Mouse (Mus musculus) heart, embryonic 11.5 days (tissue): Measurements from ENCODE around the gene Cers5. TPM values are rescaled to one million over a fixed set of nuclear protein-coding genes. Genes with fewer than 3 reads are reported as not detected.
A peak's percentile ranks its signal among the peaks of the same experiment; 100 is the strongest.

ENCODE experiments used
- ATAC-seq: fragments of 200-750 bp; cut with Nextera tagmentation; replicated peaks from 2 replicates; pipeline ENCODE4 v1.8.0; 2017; ENCODE audit warnings: moderate library complexity; ENCODE audit not compliant: insufficient number of reproducible peaks, low FRiP score, low TSS enrichment
- H3K27ac ChIP-seq: fragments of 300-500 bp; sonication (generic); 2 replicates; pipeline ENCODE4 v1.5.1; 2014; ENCODE audit warnings: mild to moderate bottlenecking, low read depth, low read length
- H3K27me3 ChIP-seq: fragments of 300-500 bp; sonication (generic); 2 replicates; pipeline ENCODE4 v1.6.1; 2014; ENCODE audit warnings: mild to moderate bottlenecking, low read length, mixed read lengths; ENCODE audit not compliant: control insufficient read depth, insufficient read depth
- H3K36me3 ChIP-seq: fragments of 300-500 bp; sonication (generic); 2 replicates; pipeline ENCODE4 v1.6.1; 2014; ENCODE audit warnings: mild to moderate bottlenecking, low read length, moderate library complexity, mixed read lengths; ENCODE audit not compliant: control insufficient read depth, insufficient read depth
- H3K4me1 ChIP-seq: fragments of 300-500 bp; sonication (generic); 2 replicates; pipeline ENCODE4 v1.6.1; 2014; ENCODE audit warnings: low read length; ENCODE audit not compliant: control insufficient read depth, insufficient read depth
- H3K4me2 ChIP-seq: fragments of 300-500 bp; sonication (generic); 2 replicates; pipeline ENCODE4 v1.6.1; 2014; ENCODE audit warnings: mild to moderate bottlenecking, moderate library complexity
- H3K4me3 ChIP-seq: fragments of 300-500 bp; sonication (generic); 2 replicates; pipeline ENCODE4 v1.5.1; 2014; ENCODE audit warnings: low read depth, low read length
- H3K9ac ChIP-seq: fragments of 300-500 bp; sonication (generic); 2 replicates; pipeline ENCODE4 v1.6.1; 2014; ENCODE audit warnings: mild to moderate bottlenecking, low read depth, low read length, moderate library complexity
- H3K9me3 ChIP-seq: fragments of 300-500 bp; sonication (generic); replicated peaks from 2 replicates; pipeline ENCODE4 v1.6.1; 2016; ENCODE audit warnings: low read length; ENCODE audit not compliant: control insufficient read depth
- WGBS: fragments of 180-500 bp; shearing (Covaris S2); extraction: QIAGEN DNeasy Blood & Tissue Kit; methylation state at CpG from one replicate; pipeline ENCODE4 v1.1.7; 2014; ENCODE audit not compliant: insufficient replicate concordance; 5-methylcytosine and 5-hydroxymethylcytosine counted together
- polyA plus RNA-seq: library from polyadenylated mRNA; unstranded; fragments of >200 nt; fragmentation: Nextera tagmentation; extraction: Ambion mirVana; gene quantifications from 2 replicates; pipeline ENCODE4 v1.2.1, GENCODE M21; 2014

The Cers5 gene
- polyA plus RNA-seq, 1 experiment from 2014 or later, result 56.1 TPM

DNA sequence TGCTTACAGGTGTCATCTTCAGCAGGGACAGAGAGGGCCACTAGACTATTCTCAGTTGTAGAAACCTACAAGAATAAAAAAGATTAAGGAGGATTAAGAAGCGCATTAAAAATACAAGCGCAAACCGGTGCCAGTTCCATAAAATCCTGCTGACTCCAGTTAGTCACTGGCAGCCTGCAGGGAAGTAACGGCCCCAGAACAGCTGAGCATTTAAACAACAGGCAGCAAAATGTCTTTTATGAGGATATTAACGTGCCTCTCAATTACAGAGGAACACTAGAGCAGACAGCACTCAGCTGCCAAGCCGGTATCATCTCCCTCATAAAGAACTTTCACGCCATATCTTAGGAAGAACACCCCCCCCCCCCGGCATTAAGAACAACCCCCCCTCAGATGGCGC is 24.1 kb upstream of the Cers5 start:
- no peaks in the 10 kb centered on the region for H3K9me3 ChIP-seq
- H3K4me1 ChIP-seq, result no peaks in the 10 kb centered on the region
- peaks cover 29% of the 10 kb centered on the region for H3K36me3 ChIP-seq
- WGBS, result 78% methylated on average over 9 of the region's 9 CpGs
- no peaks in the 10 kb centered on the region for H3K27me3 ChIP-seq
- no peak overlapping the region for H3K4me2 ChIP-seq
- H3K27ac ChIP-seq, result no peak overlapping the region
- no peak for ATAC-seq
- H3K9ac ChIP-seq, result no peak overlapping the region
- no peak overlapping the region for H3K4me3 ChIP-seq

DNA sequence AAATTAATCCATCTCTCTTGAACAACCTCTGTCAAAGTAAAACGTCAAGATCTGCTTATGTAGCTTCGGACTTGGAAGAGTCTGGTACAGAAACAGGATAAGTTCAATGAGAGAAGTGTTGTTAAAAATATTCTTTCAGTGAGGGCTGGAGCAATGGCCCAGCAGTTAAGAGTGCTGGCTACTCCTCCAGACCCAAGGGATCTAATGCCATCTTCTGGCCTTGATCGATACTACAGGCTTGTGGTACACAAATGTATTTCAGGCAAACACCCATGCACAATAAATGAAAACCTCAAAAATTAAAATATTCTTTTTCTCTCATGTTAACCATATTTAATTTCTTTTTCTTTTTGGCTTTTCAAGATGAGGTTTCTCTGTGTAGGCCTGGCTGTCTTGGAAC is 23.4 kb upstream of the Cers5 start:
- H3K4me1 ChIP-seq, result no peaks in the 10 kb centered on the region
- H3K4me3 ChIP-seq, result no peak overlapping the region
- no peaks in the 10 kb centered on the region for H3K27me3 ChIP-seq
- no peak overlapping the region for H3K9ac ChIP-seq
- no peaks in the 10 kb centered on the region for H3K9me3 ChIP-seq
- peaks cover 33% of the 10 kb centered on the region for H3K36me3 ChIP-seq
- ATAC-seq, result no peak
- H3K4me2 ChIP-seq, result no peak overlapping the region
- no peak overlapping the region for H3K27ac ChIP-seq
- WGBS, result 76% methylated on average over 3 of the region's 3 CpGs

- no peak overlapping the region for H3K9ac ChIP-seq
- ATAC-seq, result no peak
- H3K4me1 ChIP-seq, result no peaks in the 10 kb centered on the region
- no peak overlapping the region for H3K27ac ChIP-seq
- no peak overlapping the region for H3K4me3 ChIP-seq
- H3K4me2 ChIP-seq, result no peak overlapping the region
- H3K9me3 ChIP-seq, result no peaks in the 10 kb centered on the region
- WGBS, result 86% methylated on average over 16 of the region's 16 CpGs
- H3K36me3 ChIP-seq, result peaks cover 31% of the 10 kb centered on the region
- H3K27me3 ChIP-seq, result no peaks in the 10 kb centered on the region
Observed at GRCm38 (mm10) chr15:99792221-99792815, 19.6 kb upstream of the Cers5 start.

DNA sequence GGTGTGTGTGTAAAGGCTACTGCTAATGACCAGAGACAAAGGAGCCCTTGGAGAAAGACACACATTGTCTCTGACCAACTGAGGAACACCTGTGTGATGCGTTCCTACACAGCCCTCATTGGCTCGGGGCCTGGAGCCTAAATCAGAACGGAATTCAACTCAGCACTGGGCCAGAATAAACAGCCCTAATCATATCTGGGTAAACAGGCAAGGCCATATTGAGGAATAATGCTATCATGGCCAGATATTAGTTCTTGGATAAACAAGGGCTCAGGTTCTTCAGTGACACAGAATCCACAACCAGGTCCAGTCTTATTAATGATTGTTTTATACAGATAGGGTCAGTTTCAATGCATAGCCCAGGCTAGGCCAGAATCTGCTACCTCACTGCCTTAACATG is 18.3 kb upstream of the Cers5 start:
- Histone ChIP-seq H3K27me3 (no peaks in the 10 kb centered on the region), H3K27ac (no peak overlapping the region), H3K4me1 (no peaks in the 10 kb centered on the region), H3K9ac (no peak overlapping the region), H3K9me3 (no peaks in the 10 kb centered on the region), H3K36me3 (peaks cover 30% of the 10 kb centered on the region), H3K4me3 (no peak overlapping the region), H3K4me2 (no peak overlapping the region)
- ATAC-seq, result no peak
- 79% methylated on average over 3 of the region's 3 CpGs for WGBS

GRCm38 (mm10) chr15:99790464-99790863 is 17.8 kb upstream of the Cers5 start:
- no peak overlapping the region for H3K4me2 ChIP-seq
- peaks cover 30% of the 10 kb centered on the region for H3K36me3 ChIP-seq
- no peak overlapping the region for H3K4me3 ChIP-seq
- H3K27ac ChIP-seq, result no peak overlapping the region
- H3K9me3 ChIP-seq, result no peaks in the 10 kb centered on the region
- H3K27me3 ChIP-seq, result no peaks in the 10 kb centered on the region
- ATAC-seq, result no peak
- no peaks in the 10 kb centered on the region for H3K4me1 ChIP-seq
- WGBS, result 89% methylated on average over 6 of the region's 6 CpGs
- H3K9ac ChIP-seq, result no peak overlapping the region

- no peaks in the 10 kb centered on the region for H3K9me3 ChIP-seq
- ATAC-seq, result no peak
- no peak overlapping the region for H3K4me2 ChIP-seq
- no peaks in the 10 kb centered on the region for H3K27me3 ChIP-seq
- H3K27ac ChIP-seq, result no peak overlapping the region
- no peak overlapping the region for H3K4me3 ChIP-seq
- H3K9ac ChIP-seq, result no peak overlapping the region
- H3K36me3 ChIP-seq, result peaks cover 21% of the 10 kb centered on the region
- no peaks in the 10 kb centered on the region for H3K4me1 ChIP-seq
- WGBS, result 71% methylated on average over 9 of the region's 9 CpGs
Observed at GRCm38 (mm10) chr15:99787625-99788120, 15.0 kb upstream of the Cers5 start.

- Histone ChIP-seq H3K36me3 (peaks cover 19% of the 10 kb centered on the region), H3K9ac (no peak overlapping the region), H3K4me1 (no peaks in the 10 kb centered on the region), H3K4me2 (no peak overlapping the region), H3K9me3 (no peaks in the 10 kb centered on the region), H3K4me3 (no peak overlapping the region), H3K27ac (no peak overlapping the region), H3K27me3 (no peaks in the 10 kb centered on the region)
- ATAC-seq, result no peak
- WGBS, result 89% methylated on average over 16 of the region's 16 CpGs
Observed at GRCm38 (mm10) chr15:99778677-99779335, 6.1 kb upstream of the Cers5 start.

DNA sequence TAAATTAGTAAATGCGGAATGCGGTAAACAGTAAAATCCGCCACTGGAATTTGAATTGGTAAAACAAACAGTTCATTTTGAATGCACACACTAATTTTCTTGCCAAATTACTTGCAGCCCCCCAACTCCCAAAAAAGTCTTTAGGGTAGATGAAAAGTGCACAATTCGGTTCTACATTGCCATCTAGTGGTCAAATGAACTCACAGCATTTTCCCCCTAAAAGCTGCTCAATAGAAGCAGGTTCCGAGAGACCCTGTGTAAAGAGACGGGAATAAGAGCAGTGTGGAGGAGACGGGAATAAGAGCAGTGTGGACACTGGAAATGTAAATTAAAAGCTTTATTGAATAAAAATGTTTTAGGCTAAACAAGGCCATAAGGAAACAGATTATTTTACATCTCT is 5.5 kb upstream of the Cers5 start:
- ATAC-seq, result no peak
- H3K27ac ChIP-seq, result no peak overlapping the region
- H3K36me3 ChIP-seq, result peaks cover 15% of the 10 kb centered on the region
- no peaks in the 10 kb centered on the region for H3K4me1 ChIP-seq
- no peaks in the 10 kb centered on the region for H3K27me3 ChIP-seq
- no peak overlapping the region for H3K9ac ChIP-seq
- H3K9me3 ChIP-seq, result no peaks in the 10 kb centered on the region
- no peak overlapping the region for H3K4me3 ChIP-seq
- H3K4me2 ChIP-seq, result no peak overlapping the region
- WGBS, result 26% methylated on average over 7 of the region's 7 CpGs

- 39% methylated on average over 3 of the region's 3 CpGs for WGBS
- ATAC-seq, result no peak
- H3K4me2 ChIP-seq, result no peak overlapping the region
- no peak overlapping the region for H3K9ac ChIP-seq
- H3K4me1 ChIP-seq, result peaks cover 5% of the 10 kb centered on the region
- no peaks in the 10 kb centered on the region for H3K9me3 ChIP-seq
- H3K36me3 ChIP-seq, result peaks cover 3% of the 10 kb centered on the region; the same call in 1 of the 2 replicates
- peak overlapping the region; percentile 63; the same call in 1 of the 2 replicates for H3K4me3 ChIP-seq
- no peak overlapping the region for H3K27ac ChIP-seq
- H3K27me3 ChIP-seq, result no peaks in the 10 kb centered on the region
Observed at GRCm38 (mm10) chr15:99772925-99773324, 240 bp upstream of the Cers5 start.
